Mouse (Mus musculus) kidney, adult 2 months (tissue): ENCODE data around the gene Fibin.

Experiments used
- CTCF ChIP-seq: fragments of 200-500 bp; conservative IDR thresholded peaks from 2 replicates; pipeline ENCODE4 v1.5.1; 2011; ENCODE audit warnings: low read depth, mild to moderate bottlenecking, control low read depth, low read length, moderate library complexity, mixed read lengths; ENCODE audit not compliant: insufficient read depth, insufficient read length
- POLR2A ChIP-seq: fragments of 200-500 bp; IDR thresholded peaks from one replicate; pipeline ENCODE4 v1.6.1; 2011; ENCODE audit warnings: low read depth, low read length, control low read depth

DNA sequence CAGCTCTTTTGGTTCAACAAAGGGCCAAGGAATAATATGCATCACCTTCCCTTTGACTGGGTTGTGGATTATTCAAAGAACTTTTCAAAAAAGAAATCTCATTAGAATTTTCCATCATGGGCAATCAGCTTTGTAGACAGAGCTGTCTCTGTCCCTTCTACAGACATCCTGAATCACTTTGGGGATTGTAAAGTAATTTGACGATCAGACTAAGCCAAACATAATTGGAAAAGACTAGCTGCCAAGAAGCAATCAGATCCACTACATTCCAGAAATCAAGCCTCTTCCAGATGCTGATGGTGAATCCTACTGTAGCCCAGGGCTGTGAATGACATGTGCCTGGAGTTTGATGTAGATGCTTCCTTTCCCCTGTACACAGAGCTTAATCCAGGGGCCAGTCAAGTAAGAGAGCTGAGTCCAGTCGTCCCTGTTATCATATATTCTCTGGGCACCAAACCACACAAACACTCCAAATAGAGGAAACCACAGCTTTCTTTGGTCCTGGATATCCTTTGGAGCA is 49.6 kb downstream of the Fibin start:
- no peak for TF ChIP-seq CTCF
- no peak for TF ChIP-seq POLR2A
